Mouse (Mus musculus) small intestine, adult 2 months (tissue): ENCODE measurements at regions not wholly inside any gene's neighbourhood (a gene's known extent, or its start where the extent isn't known, plus 50 kb on each side); places are given as distances from the start of the nearest gene placed in this dataset.

ENCODE experiments used
- H3K27ac ChIP-seq: fragments of 200-500 bp; 2 replicates; pipeline ENCODE4 v1.5.1; 2012; ENCODE audit warnings: low read depth, low read length, control low read depth, inconsistent platforms; ENCODE audit not compliant: insufficient read depth
- H3K27me3 ChIP-seq: fragments of 200-500 bp; 2 replicates; pipeline ENCODE4 v1.6.1; 2012; ENCODE audit warnings: mild to moderate bottlenecking, moderate library complexity, low read length, inconsistent platforms; ENCODE audit not compliant: control insufficient read depth, insufficient read depth
- H3K36me3 ChIP-seq: fragments of 200-500 bp; 2 replicates; pipeline ENCODE4 v1.6.1; 2012; ENCODE audit warnings: mild to moderate bottlenecking, low read length, control low read depth, inconsistent platforms; ENCODE audit not compliant: control insufficient read depth, insufficient read depth
- H3K4me1 ChIP-seq: fragments of 200-500 bp; 2 replicates; pipeline ENCODE4 v1.6.1; 2012; ENCODE audit warnings: low read length, inconsistent platforms, mixed read lengths; ENCODE audit not compliant: control insufficient read depth, insufficient read depth, insufficient read length
- H3K4me3 ChIP-seq: fragments of 200-500 bp; 2 replicates; pipeline ENCODE4 v1.5.1; 2012; ENCODE audit warnings: low read depth, mild to moderate bottlenecking, control low read depth, inconsistent platforms, low read length, moderate library complexity
- CTCF ChIP-seq: fragments of 200-500 bp; IDR thresholded peaks from 2 replicates; pipeline ENCODE4 v1.5.1; 2012; ENCODE audit warnings: low read depth, mild to moderate bottlenecking, control low read depth, inconsistent platforms, low read length, moderate library complexity, mixed read lengths; ENCODE audit not compliant: insufficient replicate concordance, insufficient read length; ENCODE audit errors: extremely low read depth
- POLR2A ChIP-seq: fragments of 200-500 bp; IDR thresholded peaks from 2 replicates; pipeline ENCODE4 v1.6.1; 2012; ENCODE audit warnings: low read depth, mild to moderate bottlenecking, control low read depth, inconsistent platforms, low read length, moderate library complexity
- WGBS: fragments of 180-500 bp; shearing (Covaris S2); methylation state at CpG from one replicate; pipeline ENCODE4 v1.1.7; 2018; 5-methylcytosine and 5-hydroxymethylcytosine counted together

DNA sequence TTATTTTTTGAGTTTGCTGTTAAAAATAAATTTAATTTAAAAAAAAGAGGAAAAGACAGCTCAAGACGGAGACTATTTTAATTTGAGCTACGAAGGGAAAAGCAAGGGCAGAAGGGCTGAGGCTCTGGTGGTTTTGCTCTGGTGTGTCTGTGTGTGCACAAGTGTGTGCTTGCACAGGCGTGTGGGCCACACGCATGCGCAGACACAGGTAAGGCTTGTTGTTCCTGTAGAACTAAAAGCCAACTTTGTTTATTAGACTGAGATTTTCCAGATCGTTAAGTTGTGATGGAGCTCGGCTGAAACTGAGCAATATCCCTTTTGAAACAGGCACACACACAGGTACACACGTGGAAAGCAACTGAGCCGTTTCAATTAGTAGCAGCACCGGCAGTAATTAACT is 183.1 kb downstream of the Cdc5l start:
- H3K36me3 ChIP-seq: no peaks in the 10 kb centered on the region
- H3K27me3 ChIP-seq: no peaks in the 10 kb centered on the region
- H3K27ac ChIP-seq: no peak overlapping the region
- WGBS: 81% methylated on average over 10 of the region's 10 CpGs
- peaks cover 3% of the 10 kb centered on the region for H3K4me1 ChIP-seq
- no peak for TF ChIP-seq POLR2A
- TF ChIP-seq CTCF: no peak
- no peak overlapping the region for H3K4me3 ChIP-seq

DNA sequence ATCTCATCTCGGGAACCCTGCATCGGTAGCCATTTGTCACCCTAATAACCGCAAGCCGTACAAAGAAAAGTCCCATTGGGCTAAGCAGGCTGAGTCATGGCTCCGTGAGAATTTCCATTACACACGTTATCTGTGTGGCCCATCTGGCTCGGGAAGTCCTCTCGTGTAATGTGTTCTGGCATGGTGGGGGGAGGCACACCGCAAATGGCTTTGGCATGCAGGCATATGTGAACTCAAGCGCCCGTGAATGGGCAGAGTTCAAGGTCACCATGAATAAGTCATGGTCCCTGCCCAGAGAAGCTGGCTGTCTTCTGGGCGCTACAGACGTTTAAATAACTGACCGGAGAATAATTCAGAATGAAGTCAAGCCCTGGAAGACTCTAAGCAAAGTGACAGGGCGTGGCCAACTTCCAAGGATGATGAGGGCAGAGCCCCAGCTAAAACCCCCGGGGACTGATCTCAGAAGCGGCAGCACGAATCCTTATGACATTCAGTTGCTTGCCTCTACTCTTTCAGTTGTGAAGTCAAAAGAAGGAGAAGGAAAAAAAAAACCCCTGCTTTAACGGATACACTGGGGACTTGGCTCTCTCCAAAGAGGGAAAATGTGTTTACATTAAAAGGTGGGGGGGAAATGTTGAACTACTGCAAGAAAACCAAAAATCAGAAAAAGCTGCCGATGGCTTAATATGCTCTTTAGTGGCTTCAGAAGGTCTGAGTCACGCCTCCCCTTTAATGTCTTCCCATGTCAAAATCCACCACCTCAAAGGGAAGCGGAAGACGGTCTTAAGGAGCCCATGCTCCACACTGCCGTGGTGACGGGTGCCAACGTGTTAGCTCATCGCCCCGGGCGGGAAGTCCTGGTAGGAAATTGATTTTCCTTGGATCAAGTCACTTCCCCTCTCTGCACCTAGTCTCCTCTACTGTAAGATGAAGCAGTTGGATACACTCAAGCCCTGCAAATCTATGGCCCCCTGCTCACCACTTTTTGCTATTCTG is 186.1 kb downstream of the Cdc5l start:
- Histone ChIP-seq H3K4me3 (no peak overlapping the region), H3K27ac (no peak overlapping the region), H3K27me3 (no peaks in the 10 kb centered on the region), H3K36me3 (no peaks in the 10 kb centered on the region), H3K4me1 (peaks cover 8% of the 10 kb centered on the region)
- TF ChIP-seq POLR2A (no peak), CTCF (no peak)
- WGBS: 81% methylated on average over 29 of the region's 29 CpGs

DNA sequence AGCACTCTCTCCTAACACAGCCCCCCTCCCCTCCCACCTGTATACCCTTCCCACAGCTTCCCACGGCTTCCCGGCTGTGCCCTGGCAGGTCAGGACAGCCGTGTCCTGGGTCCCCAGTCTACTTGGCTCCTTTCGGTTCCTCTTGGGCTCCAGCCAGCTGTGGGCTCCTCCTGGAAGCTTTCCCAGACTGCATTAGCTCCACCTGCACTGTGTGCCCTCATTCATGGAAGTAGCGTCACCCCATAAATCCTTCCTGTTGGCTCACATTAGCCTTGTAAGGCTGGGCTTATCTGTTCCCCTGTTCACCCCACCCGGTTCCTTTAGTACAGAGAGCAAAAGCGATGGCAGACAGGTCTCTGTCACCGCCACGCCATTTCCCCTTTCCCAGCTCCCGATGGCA is 188.7 kb downstream of the Cdc5l start:
- Histone ChIP-seq H3K4me3 (0 out of 2 replicates have a peak overlapping the region, but pooled peaks have one; percentile 2), H3K36me3 (no peaks in the 10 kb centered on the region), H3K4me1 (peaks cover 5% of the 10 kb centered on the region), H3K27ac (no peak overlapping the region), H3K27me3 (no peaks in the 10 kb centered on the region)
- TF ChIP-seq CTCF: no peak
- TF ChIP-seq POLR2A: no peak
- WGBS: 25% methylated on average over 10 of the region's 10 CpGs

DNA sequence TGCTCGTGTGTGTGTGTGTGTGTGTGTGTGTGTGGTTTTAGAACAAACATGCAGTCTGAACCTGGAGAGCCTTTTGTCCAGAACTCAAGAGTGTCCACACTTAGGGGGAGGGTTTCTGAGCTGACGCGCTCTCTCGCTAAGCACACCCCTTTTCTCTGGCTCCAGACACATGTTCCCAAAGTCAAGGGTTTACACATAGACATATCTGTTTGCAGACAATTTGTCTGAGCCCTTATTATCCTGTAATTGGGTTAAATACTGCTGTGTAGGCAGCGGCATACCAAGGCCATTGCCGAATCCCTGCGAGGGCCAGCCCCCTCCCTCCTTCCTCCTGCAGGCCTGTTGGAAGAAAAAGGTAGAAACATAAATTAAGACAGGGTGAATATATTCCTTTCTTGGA is 190.4 kb downstream of the Cdc5l start:
- H3K36me3 ChIP-seq: no peaks in the 10 kb centered on the region
- WGBS: 86% methylated on average over 7 of the region's 7 CpGs
- no peak overlapping the region for H3K27ac ChIP-seq

DNA sequence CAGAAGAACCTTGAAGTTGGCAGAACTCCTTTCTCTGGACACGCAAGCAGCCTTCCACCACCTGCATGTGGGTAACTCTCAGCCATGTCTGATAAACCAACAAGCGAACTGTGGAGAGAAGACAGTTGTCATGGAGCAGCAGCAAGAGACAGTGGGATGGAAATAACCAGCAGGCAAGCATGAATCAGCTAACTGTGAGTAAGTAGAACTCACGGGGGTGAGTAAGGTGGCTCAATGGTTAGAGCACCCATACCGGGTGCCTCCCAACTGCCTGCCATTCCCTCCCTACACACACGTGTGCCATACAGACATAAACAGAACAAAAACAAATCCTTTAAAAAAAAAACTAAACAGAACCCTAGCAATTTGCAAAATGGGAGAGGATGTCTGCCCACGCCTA is 191.5 kb downstream of the Cdc5l start:
- no peaks in the 10 kb centered on the region for H3K36me3 ChIP-seq
- TF ChIP-seq CTCF: no peak
- TF ChIP-seq POLR2A: no peak
- H3K27ac ChIP-seq: no peak overlapping the region
- no peak overlapping the region for H3K4me3 ChIP-seq
- WGBS: 94% methylated on average over 6 of the region's 6 CpGs
- peaks cover 5% of the 10 kb centered on the region for H3K4me1 ChIP-seq
- H3K27me3 ChIP-seq: no peaks in the 10 kb centered on the region

More for the DNA sequence above, 190.4 kb downstream of the Cdc5l start:
- TF ChIP-seq CTCF: no peak
- no peak for TF ChIP-seq POLR2A
- Histone ChIP-seq H3K27me3 (no peaks in the 10 kb centered on the region), H3K4me3 (no peak overlapping the region), H3K4me1 (peaks cover 5% of the 10 kb centered on the region)

DNA sequence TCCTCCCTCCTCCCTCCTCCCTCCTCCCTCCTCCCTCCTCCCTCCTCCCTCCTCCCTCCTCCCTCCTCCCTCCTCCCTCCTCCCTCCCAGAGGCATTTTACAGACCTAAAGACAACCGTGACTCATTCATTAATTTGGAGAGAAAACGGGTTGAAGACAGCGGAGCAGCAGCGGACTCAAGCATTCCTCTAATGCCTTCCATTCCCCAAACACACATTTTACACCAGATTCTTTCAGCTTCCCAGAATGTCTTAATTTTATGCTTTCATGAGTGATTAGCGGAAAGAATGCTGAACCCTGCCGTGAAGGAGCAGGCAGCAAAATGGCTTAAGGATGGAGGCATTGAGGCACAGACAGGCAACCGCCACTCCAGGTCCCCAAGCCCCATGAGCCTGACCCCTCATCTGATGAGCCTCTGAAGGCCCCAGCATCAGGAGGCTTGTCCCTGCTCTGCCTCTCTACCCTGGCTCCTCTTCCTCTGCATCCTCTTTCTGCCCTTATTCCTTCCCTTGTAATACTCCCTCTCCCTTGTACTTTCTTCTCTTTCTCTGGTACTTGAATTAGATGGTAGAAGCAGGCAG is 192.5 kb downstream of the Cdc5l start:
- no peak overlapping the region for H3K4me3 ChIP-seq
- peaks cover 5% of the 10 kb centered on the region for H3K4me1 ChIP-seq
- H3K27me3 ChIP-seq: no peaks in the 10 kb centered on the region
- TF ChIP-seq POLR2A: no peak
- TF ChIP-seq CTCF: no peak
- no peak overlapping the region for H3K27ac ChIP-seq
- no peaks in the 10 kb centered on the region for H3K36me3 ChIP-seq
- 60% methylated on average over 7 of the region's 7 CpGs for WGBS

DNA sequence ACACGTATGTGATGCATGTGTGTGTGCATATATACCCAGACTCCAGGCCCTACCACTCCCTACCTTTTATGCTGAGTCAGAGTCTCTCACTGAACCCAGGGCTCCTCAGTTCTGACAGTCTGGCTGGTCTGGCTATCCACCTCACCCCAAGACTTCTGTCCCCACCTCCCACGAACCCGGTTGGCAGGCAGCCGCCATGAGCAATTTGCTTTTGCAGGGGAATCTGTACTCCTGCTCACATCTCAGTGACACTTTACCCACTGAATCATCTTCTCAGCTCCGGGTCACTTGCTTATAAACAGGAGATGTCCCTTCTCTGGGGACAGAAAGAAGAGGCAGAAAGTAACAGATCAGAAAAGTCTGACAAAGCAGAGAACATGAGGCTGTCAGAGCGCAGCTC is 193.0 kb downstream of the Cdc5l start:
- H3K27me3 ChIP-seq: no peaks in the 10 kb centered on the region
- H3K36me3 ChIP-seq: no peaks in the 10 kb centered on the region
- 73% methylated on average over 6 of the region's 6 CpGs for WGBS
- H3K4me3 ChIP-seq: no peak overlapping the region
- H3K27ac ChIP-seq: no peak overlapping the region
- TF ChIP-seq POLR2A (no peak), CTCF (no peak)
- peaks cover 5% of the 10 kb centered on the region for H3K4me1 ChIP-seq
